Mouse (Mus musculus) forebrain, embryonic 12.5 days (tissue): ENCODE results near the gene Fam120c. TPM values are rescaled to one million over a fixed set of nuclear protein-coding genes. Genes with fewer than 3 reads are reported as not detected.

Experiments used
- polyA plus RNA-seq: library from polyadenylated mRNA; unstranded; fragments of >200 nt; fragmentation: Nextera tagmentation; extraction: Ambion mirVana; gene quantifications from 2 replicates; pipeline ENCODE4 v1.2.1, GENCODE M21; 2016

The Fam120c gene
- polyA plus RNA-seq, 1 experiment from 2014 or later, result 4.3 TPM

Other genes with a start within 250 kb of the Fam120c start
- gene Tsr2, start 247.6 kb upstream of the Fam120c start, polyA plus RNA-seq, result 39.5 and 44.0 TPM in 2 replicates
- gene Wnk3, start 146.1 kb upstream of the Fam120c start, polyA plus RNA-seq, result 17.0 and 20.1 TPM in 2 replicates
- 27.2 and 32.4 TPM in 2 replicates for gene Phf8, start 176.5 kb downstream of the Fam120c start, polyA plus RNA-seq